Mouse (Mus musculus) kidney, adult 2 months (tissue): ENCODE data around the gene Atxn1l. TPM values are rescaled to one million over a fixed set of nuclear protein-coding genes. Genes with fewer than 3 reads are reported as not detected.

Experiments
- DNase-seq: peaks from one replicate; pipeline ENCODE4 v3.0.0; 2021
- H3K27ac ChIP-seq: fragments of 200-500 bp; 2 replicates; pipeline ENCODE4 v1.5.1; 2012; ENCODE audit warnings: low read depth, low read length, control low read depth, inconsistent platforms; ENCODE audit not compliant: insufficient read depth
- H3K27me3 ChIP-seq: fragments of 200-500 bp; replicated peaks from 2 replicates; pipeline ENCODE4 v1.6.1; 2012; ENCODE audit warnings: mild to moderate bottlenecking, moderate library complexity, low read length, inconsistent platforms; ENCODE audit not compliant: control insufficient read depth, insufficient read depth
- H3K36me3 ChIP-seq: fragments of 200-500 bp; 2 replicates; pipeline ENCODE4 v1.6.1; 2012; ENCODE audit warnings: mild to moderate bottlenecking, moderate library complexity, low read length, inconsistent platforms; ENCODE audit not compliant: control insufficient read depth, insufficient read depth
- H3K4me1 ChIP-seq: fragments of 200-500 bp; 2 replicates; pipeline ENCODE4 v1.6.1; 2011; ENCODE audit warnings: low read length; ENCODE audit not compliant: control insufficient read depth, insufficient read depth
- H3K4me3 ChIP-seq: fragments of 200-500 bp; 2 replicates; pipeline ENCODE4 v1.5.1; 2011; ENCODE audit warnings: mild to moderate bottlenecking, low read depth, low read length, control low read depth; ENCODE audit not compliant: insufficient read depth
- CTCF ChIP-seq: fragments of 200-500 bp; conservative IDR thresholded peaks from 2 replicates; pipeline ENCODE4 v1.5.1; 2011; ENCODE audit warnings: low read depth, mild to moderate bottlenecking, control low read depth, low read length, moderate library complexity, mixed read lengths; ENCODE audit not compliant: insufficient read depth, insufficient read length
- POLR2A ChIP-seq: fragments of 200-500 bp; IDR thresholded peaks from one replicate; pipeline ENCODE4 v1.6.1; 2011; ENCODE audit warnings: low read depth, low read length, control low read depth
- WGBS: fragments of 180-500 bp; shearing (Covaris S2); methylation state at CpG from one replicate; pipeline ENCODE4 v1.1.7; 2018; 5-methylcytosine and 5-hydroxymethylcytosine counted together
- polyA plus RNA-seq: library from polyadenylated mRNA; depleted of rRNA; stranded (reverse); fragments of >200 nt; gene quantifications from 2 replicates; pipeline ENCODE4 v1.2.3, GENCODE M21; 2012

The Atxn1l gene
- polyA plus RNA-seq, 1 experiment = 17.2 TPM

GRCm38 (mm10) chr8:109731012-109731411, 6.5 kb downstream of the Atxn1l start:
- no peak for TF ChIP-seq POLR2A
- no peak for TF ChIP-seq CTCF
- Histone ChIP-seq H3K27me3 (no peaks in the 10 kb centered on the region), H3K4me1 (no peaks in the 10 kb centered on the region), H3K36me3 (no peaks in the 10 kb centered on the region), H3K4me3 (no peak overlapping the region), H3K27ac (no peak overlapping the region)
- 68% methylated on average over 3 of the region's 3 CpGs for WGBS
- DNase-seq = no peak

DNA sequence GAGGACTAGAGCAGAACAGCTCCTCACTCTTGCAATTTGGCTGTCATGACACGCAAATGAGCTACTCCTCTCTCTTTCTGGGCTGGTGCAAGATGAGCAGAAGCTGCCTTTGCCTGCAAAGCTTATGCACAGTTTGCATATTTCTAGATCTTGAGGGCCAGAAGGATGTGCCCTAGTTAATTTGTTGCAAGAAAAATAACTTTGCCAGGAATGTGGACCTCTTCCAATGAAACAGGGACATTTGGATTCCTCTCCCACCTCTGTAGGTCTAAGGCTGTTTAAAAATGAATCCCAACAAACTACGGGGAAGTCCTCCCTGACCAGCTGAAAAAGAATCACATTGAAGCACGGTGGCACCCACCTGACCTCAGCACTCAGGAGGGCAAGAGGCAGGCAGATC, 12.4 kb downstream of the Atxn1l start:
- H3K27me3 ChIP-seq = no peaks in the 10 kb centered on the region
- peak; percentile 83 for DNase-seq
- WGBS = 43% methylated on average over 3 of the region's 3 CpGs
- peaks cover 8% of the 10 kb centered on the region for H3K4me1 ChIP-seq
- H3K36me3 ChIP-seq = peaks cover 5% of the 10 kb centered on the region
- H3K27ac ChIP-seq = peak overlapping the region; percentile 57
- no peak for TF ChIP-seq CTCF
- no peak for TF ChIP-seq POLR2A
- H3K4me3 ChIP-seq = no peak overlapping the region

DNA sequence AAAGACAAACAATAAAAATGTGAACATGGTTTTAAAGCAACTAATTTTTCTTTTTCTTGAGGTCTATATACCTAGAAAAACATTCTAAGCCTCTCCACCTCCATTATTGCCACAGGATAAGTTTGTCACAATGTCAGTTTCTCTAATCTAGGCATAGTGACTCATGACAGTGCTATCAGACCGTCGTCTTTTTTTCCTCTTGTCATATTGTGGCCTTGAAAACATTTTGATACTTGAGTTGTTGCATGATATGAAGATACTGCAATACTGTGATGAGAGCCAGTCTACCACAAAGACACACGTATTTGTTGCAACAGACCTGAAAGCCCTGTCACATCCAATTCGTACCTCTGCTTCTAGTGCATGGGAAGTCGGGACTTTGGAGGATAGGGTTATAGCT, 22.6 kb downstream of the Atxn1l start:
- no peak for DNase-seq
- H3K27ac ChIP-seq = no peak overlapping the region
- H3K4me3 ChIP-seq = no peak overlapping the region
- no peaks in the 10 kb centered on the region for H3K27me3 ChIP-seq
- H3K36me3 ChIP-seq = peaks cover 1% of the 10 kb centered on the region; the same call in 1 of the 2 replicates
- 93% methylated on average over 5 of the region's 5 CpGs for WGBS
- no peak for TF ChIP-seq POLR2A
- TF ChIP-seq CTCF = no peak
- H3K4me1 ChIP-seq = no peaks in the 10 kb centered on the region

DNA sequence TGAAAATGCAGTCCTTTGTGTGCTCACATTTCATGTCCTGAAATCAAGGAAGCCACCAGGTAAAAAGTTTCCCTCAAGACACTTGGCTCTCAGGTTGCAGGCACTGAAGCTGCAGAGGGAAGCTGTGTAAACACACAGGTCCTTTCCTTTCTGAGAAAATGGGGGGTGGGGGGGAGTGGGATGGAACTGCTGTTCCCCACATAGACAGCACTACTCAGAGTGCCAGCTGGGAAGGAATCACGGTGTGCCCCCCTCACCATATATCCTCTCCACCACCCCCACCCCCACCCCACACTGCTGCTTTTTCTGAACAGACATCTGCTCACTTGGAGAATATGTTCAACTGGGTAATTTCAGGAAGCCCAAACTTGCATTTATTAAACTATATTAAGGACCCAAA, 25.0 kb downstream of the Atxn1l start:
- no peaks in the 10 kb centered on the region for H3K4me1 ChIP-seq
- WGBS = 94% methylated on average over 1 of the region's 1 CpGs
- H3K27ac ChIP-seq = no peak overlapping the region
- no peak for DNase-seq
- TF ChIP-seq POLR2A (no peak), CTCF (no peak)
- no peaks in the 10 kb centered on the region; the same call in 1 of the 2 replicates for H3K36me3 ChIP-seq
- H3K4me3 ChIP-seq = no peak overlapping the region
- no peaks in the 10 kb centered on the region for H3K27me3 ChIP-seq

GRCm38 (mm10) chr8:109707921-109708320, 29.6 kb downstream of the Atxn1l start:
- no peak for DNase-seq
- no peak for TF ChIP-seq POLR2A
- TF ChIP-seq CTCF = no peak
- no peak overlapping the region for H3K4me3 ChIP-seq
- no peaks in the 10 kb centered on the region for H3K27me3 ChIP-seq
- peaks cover 8% of the 10 kb centered on the region; the same call in 1 of the 2 replicates for H3K4me1 ChIP-seq
- no peak overlapping the region for H3K27ac ChIP-seq
- 96% methylated on average over 4 of the region's 4 CpGs for WGBS
- no peaks in the 10 kb centered on the region; the same call in 1 of the 2 replicates for H3K36me3 ChIP-seq

DNA sequence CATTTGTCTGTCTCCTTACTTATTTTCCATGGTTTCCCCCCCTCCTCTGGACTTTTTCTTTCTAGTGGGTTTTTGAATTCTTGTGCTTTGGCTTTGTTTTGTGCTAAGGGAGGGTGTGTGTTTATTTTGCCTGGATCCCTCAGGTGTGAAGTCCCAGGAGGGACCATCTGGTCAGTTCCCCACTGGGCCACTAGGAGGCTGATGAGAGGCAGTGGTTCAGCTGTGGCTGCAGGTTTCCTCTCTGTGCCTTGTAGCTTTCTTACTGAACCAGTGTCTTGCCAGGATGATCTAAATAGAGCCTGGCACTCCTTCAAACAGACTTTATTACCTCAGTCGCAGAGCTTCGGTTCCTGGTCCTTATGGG, 30.7 kb downstream of the Atxn1l start:
- TF ChIP-seq POLR2A (no peak), CTCF (peak; percentile 91)
- no peaks in the 10 kb centered on the region; the same call in 1 of the 2 replicates for H3K36me3 ChIP-seq
- WGBS = 9% methylated on average over 2 of the region's 2 CpGs
- peaks cover 8% of the 10 kb centered on the region; the same call in 1 of the 2 replicates for H3K4me1 ChIP-seq
- no peak overlapping the region for H3K27ac ChIP-seq
- H3K4me3 ChIP-seq = no peak overlapping the region
- DNase-seq = peak; percentile 91
- H3K27me3 ChIP-seq = no peaks in the 10 kb centered on the region

DNA sequence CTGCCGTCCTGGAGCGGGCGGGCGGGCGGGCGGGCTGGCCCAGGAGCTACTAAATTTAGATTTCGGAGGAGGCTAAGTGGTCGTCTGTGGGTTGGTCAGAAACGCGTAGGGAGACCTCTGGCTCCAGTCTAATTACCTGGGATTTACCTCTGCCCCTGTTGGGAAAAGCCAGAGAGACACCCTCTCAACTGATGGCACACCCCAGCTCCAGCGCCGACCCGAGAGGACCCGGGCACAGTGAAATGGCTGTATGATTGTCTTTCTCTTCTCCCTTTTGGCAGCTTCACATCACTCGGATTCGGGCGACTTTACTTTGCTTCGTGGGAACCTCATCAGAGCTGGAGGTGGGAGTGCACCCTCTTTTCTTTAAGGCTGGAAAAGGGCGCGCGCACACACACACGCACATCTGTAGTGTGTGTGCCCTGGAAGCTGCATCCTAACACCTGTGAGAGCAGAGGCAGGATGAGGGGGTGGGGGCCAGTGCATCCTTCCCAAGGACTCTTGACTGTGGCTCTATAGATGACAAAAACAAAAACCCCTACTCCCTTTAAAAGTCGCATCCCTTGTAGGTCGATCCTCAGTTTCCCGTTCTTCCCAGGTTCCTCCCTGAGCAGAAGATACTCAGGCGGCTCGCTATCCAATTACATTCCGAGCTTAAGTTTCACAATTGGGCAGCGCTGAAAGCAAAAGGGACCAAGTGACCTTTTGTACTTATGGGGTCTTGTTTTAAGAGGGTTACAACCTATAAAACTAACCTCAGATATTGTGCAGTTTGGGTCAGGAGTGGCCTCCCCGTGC, 31.3 kb downstream of the Atxn1l start:
- H3K27me3 ChIP-seq = no peaks in the 10 kb centered on the region
- TF ChIP-seq POLR2A (no peak), CTCF (no peak)
- H3K4me1 ChIP-seq = peaks cover 8% of the 10 kb centered on the region; the same call in 1 of the 2 replicates
- no peaks in the 10 kb centered on the region; the same call in 1 of the 2 replicates for H3K36me3 ChIP-seq
- 4% methylated on average over 30 of the region's 30 CpGs for WGBS
- H3K27ac ChIP-seq = no peak overlapping the region
- peak overlapping the region; percentile 86 for H3K4me3 ChIP-seq
- DNase-seq = no peak
